In the genomic region with DNA sequence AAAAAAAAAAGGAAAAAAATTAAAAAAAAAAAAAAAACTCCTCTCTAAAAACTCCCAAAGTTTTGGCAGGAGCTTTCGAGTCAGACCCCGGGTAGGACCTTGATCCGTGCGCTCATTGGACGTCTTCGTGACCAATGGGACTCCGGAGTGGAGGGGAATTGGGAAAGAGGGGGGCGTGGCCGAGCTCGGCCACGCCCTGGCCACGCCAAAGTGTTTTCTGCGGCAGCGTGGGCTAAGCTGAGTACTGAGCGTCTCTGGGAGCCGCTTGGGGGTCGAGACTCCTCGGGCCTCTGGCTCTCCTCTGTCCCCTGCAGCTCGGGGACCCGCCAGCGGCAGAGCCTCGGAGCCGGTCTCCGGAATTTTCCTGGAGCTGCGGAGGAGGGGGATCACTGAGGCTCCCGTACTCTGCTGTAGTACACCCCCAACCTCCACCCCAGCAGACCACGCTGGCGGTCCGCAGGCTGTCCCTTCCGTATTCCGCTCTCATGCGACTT, we compare ENCODE assay signal across 8 mouse cellular contexts. TPM values are rescaled to one million over a fixed set of nuclear protein-coding genes. Genes with fewer than 3 reads are reported as not detected.
DNase-seq lines count a peak whose midpoint lies in the region; ATAC-seq and TF ChIP-seq lines count a peak whose summit lies in the region.

Gene Hlx (minus strand): TSS at position 64 of the 494 bp plus-strand sequence.

- in situ Hi-C loops in ES-E14 (cut with MboI; ENCODE audit: low sequenced_read_pairs in 2 of 2, unreplicated experiment in 2 of 2): no loop called here

- H3K9ac ChIP-seq in ES-E14 (ENCODE audit: insufficient read depth, low read depth, low read length, poor library complexity, severe bottlenecking): peak within 1 kb of the TSS; percentile 27; the same call in 1 of the 2 replicates
- H3K9ac ChIP-seq in forebrain, embryonic 13.5 days: peak within 1 kb of the TSS; percentile 59
- H3K9ac ChIP-seq in limb, embryonic 13.5 days: peak within 1 kb of the TSS; percentile 83
- H3K9ac ChIP-seq in midbrain, embryonic 13.5 days (replicated peaks): peak within 1 kb of the TSS; percentile 58

- H3K27ac ChIP-seq in ES-E14 (ENCODE audit: insufficient read depth, low read depth, low read length, poor library complexity, severe bottlenecking): no peak within 1 kb of the TSS
- H3K27ac ChIP-seq in forebrain, embryonic 13.5 days: no peak within 1 kb of the TSS
- H3K27ac ChIP-seq in limb, embryonic 13.5 days: peak within 1 kb of the TSS; percentile 88
- H3K27ac ChIP-seq in midbrain, embryonic 13.5 days: no peak within 1 kb of the TSS
- no peak within 1 kb of the TSS for H3K27ac ChIP-seq in testis, adult 2 months (ENCODE audit: control insufficient read depth, insufficient read depth, low read depth, low read length)

- no peaks in the 10 kb centered on the region for H3K4me1 ChIP-seq in ES-E14 (ENCODE audit: control insufficient read depth in 2 of 2, insufficient read depth in 2 of 2, low read length in 2 of 2, poor library complexity in 1 of 2)
- H3K4me1 ChIP-seq in forebrain, embryonic 13.5 days: peaks cover 26% of the 10 kb centered on the region
- H3K4me1 ChIP-seq in limb, embryonic 13.5 days: peaks cover 49% of the 10 kb centered on the region
- peaks cover 24% of the 10 kb centered on the region for H3K4me1 ChIP-seq in midbrain, embryonic 13.5 days (replicated peaks)
- peaks cover 15% of the 10 kb centered on the region for H3K4me1 ChIP-seq in testis, adult 2 months (ENCODE audit: control insufficient read depth, insufficient read depth, low read length)

- TF ChIP-seq CTCF in testis, adult 2 months (IDR thresholded peaks at IDR 0.05; ENCODE audit: control insufficient read depth, insufficient read depth, insufficient replicate concordance, low read depth, low read length): no peak

- no peaks in the 10 kb centered on the region for H3K36me3 ChIP-seq in ES-E14 (ENCODE audit: control insufficient read depth, insufficient read depth, low read length, poor library complexity, severe bottlenecking)
- no peaks in the 10 kb centered on the region for H3K36me3 ChIP-seq in forebrain, embryonic 13.5 days (ENCODE audit: poor library complexity, severe bottlenecking)
- no peaks in the 10 kb centered on the region for H3K36me3 ChIP-seq in limb, embryonic 13.5 days
- no peaks in the 10 kb centered on the region for H3K36me3 ChIP-seq in midbrain, embryonic 13.5 days
- no peaks in the 10 kb centered on the region for H3K36me3 ChIP-seq in testis, adult 2 months (ENCODE audit: control insufficient read depth, insufficient read depth, low read length)

- peak; percentile 90 for ATAC-seq in forebrain, embryonic 13.5 days
- ATAC-seq in limb, embryonic 13.5 days (ENCODE audit: low FRiP score, low read depth): peak; percentile 93
- ATAC-seq in midbrain, embryonic 13.5 days: peak; percentile 89

- TF ChIP-seq POLR2A in testis, adult 2 months (IDR thresholded peaks at IDR 0.05; ENCODE audit: control insufficient read depth, low read depth, low read length): no peak

- peak within 1 kb of the TSS; percentile 64 to 65 for H3K4me3 ChIP-seq in ES-E14 (ENCODE audit: insufficient read depth in 1 of 2, low read depth in 1 of 2, low read length in 2 of 2, poor library complexity in 1 of 2, severe bottlenecking in 1 of 2)
- H3K4me3 ChIP-seq in forebrain, embryonic 13.5 days: peak within 1 kb of the TSS; percentile 52
- H3K4me3 ChIP-seq in limb, embryonic 13.5 days: peak within 1 kb of the TSS; percentile 59
- peak within 1 kb of the TSS; percentile 44 for H3K4me3 ChIP-seq in midbrain, embryonic 13.5 days (replicated peaks)
- peak within 1 kb of the TSS; percentile 71 for H3K4me3 ChIP-seq in testis, adult 2 months (ENCODE audit: control insufficient read depth, low read depth, low read length)

- H3K4me2 ChIP-seq in forebrain, embryonic 13.5 days: peak within 1 kb of the TSS; percentile 84
- peak within 1 kb of the TSS; percentile 85 for H3K4me2 ChIP-seq in limb, embryonic 13.5 days (replicated peaks)
- H3K4me2 ChIP-seq in midbrain, embryonic 13.5 days (replicated peaks): peak within 1 kb of the TSS; percentile 75

- H3K9me3 ChIP-seq in ES-E14 (ENCODE audit: control insufficient read depth, insufficient read depth, low read depth, low read length): no peaks in the 10 kb centered on the region
- no peaks in the 10 kb centered on the region for H3K9me3 ChIP-seq in forebrain, embryonic 13.5 days (replicated peaks)
- no peaks in the 10 kb centered on the region for H3K9me3 ChIP-seq in limb, embryonic 13.5 days
- H3K9me3 ChIP-seq in midbrain, embryonic 13.5 days: no peaks in the 10 kb centered on the region; the same call in 1 of the 2 replicates

- peaks cover 96% of the 10 kb centered on the region for H3K27me3 ChIP-seq in forebrain, embryonic 13.5 days
- H3K27me3 ChIP-seq in limb, embryonic 13.5 days: peaks cover 87% of the 10 kb centered on the region
- peaks cover 97% of the 10 kb centered on the region for H3K27me3 ChIP-seq in midbrain, embryonic 13.5 days
- H3K27me3 ChIP-seq in testis, adult 2 months (ENCODE audit: control insufficient read depth, insufficient read depth, low read length): peaks cover 8% of the 10 kb centered on the region

- peak; percentile 76 for DNase-seq in ES-E14 (ENCODE audit: low read depth, low spot score)
- peak; percentile 78 to 84 for DNase-seq in adrenal gland, postnatal 36 days
- DNase-seq in heart, postnatal 4 days: peak; percentile 76
- no peak for DNase-seq in right cerebral cortex, adult 18-20 months

- WGBS in forebrain, embryonic 13.5 days: 0% methylated on average over 32 of the region's 32 CpGs
- WGBS in limb, embryonic 13.5 days: 1% methylated on average over 32 of the region's 32 CpGs
- WGBS in midbrain, embryonic 13.5 days: under 1% methylated on average over 32 of the region's 32 CpGs

TF ChIP-seq in ES-E14, 5 proteins besides CTCF, POLR2A, EP300 and RAD21:
- TF ChIP-seq MAFK (IDR thresholded peaks at IDR 0.05; ENCODE audit: insufficient read depth, low read depth, low read length) (no peak), CHD2 (IDR thresholded peaks at IDR 0.05; ENCODE audit: low read depth, low read length) (no peak), ZC3H11A (IDR thresholded peaks at IDR 0.05; ENCODE audit: borderline replicate concordance, low read depth, low read length) (no peak), HCFC1 (IDR thresholded peaks at IDR 0.05; ENCODE audit: borderline replicate concordance, insufficient read depth, low read length) (no peak), ZNF384 (IDR thresholded peaks at IDR 0.05; ENCODE audit: low read depth, low read length) (no peak)

RNA-seq across cellular contexts. Expression of gene Hlx, which starts in this region (rescaled TPM):
- 0.16 and 1.4 TPM in 2 replicates for total RNA-seq in ES-E14 (2012; rRNA removed)
- total RNA-seq in adrenal gland, postnatal 36 days (2021): 10 to 100 TPM in 1 of 2 experiments, 1 to 10 TPM in 1; 7.2 to 14.6 TPM
- polyA plus RNA-seq in forebrain, embryonic 13.5 days (2015; fragmentation: Nextera tagmentation; extraction: Ambion mirVana): 1.5 and 1.7 TPM in 2 replicates
- total RNA-seq in heart, postnatal 4 days (2021): 10 to 100 TPM; 13.7 to 20.6 TPM
- 26.2 and 30.3 TPM in 2 replicates for polyA plus RNA-seq in limb, embryonic 13.5 days (2015; fragmentation: Nextera tagmentation; extraction: Ambion mirVana)
- polyA plus RNA-seq in midbrain, embryonic 13.5 days (2015; fragmentation: Nextera tagmentation; extraction: Ambion mirVana): 1.1 and 1.4 TPM in 2 replicates
- polyA plus RNA-seq in testis, adult 2 months (2012; rRNA removed): 0.28 and 0.51 TPM in 2 replicates

Comparison
In these comparisons a context has a peak if more than half of its experiments do, and no peak if none do; other contexts are left out.
1. RNA of gene Hlx (polyA plus RNA-seq): 26.2 to 30.3 TPM in limb, embryonic 13.5 days; 1.5 to 1.7 TPM in forebrain, embryonic 13.5 days, 1.1 to 1.4 TPM in midbrain, embryonic 13.5 days and 0.28 to 0.51 TPM in testis, adult 2 months; every median in the first group is over 10 times any median in the second.
2. H3K9ac ChIP-seq: peak in every context shown above with its lines; median percentile 83 in limb, embryonic 13.5 days; 59 in forebrain, embryonic 13.5 days; 58 in midbrain, embryonic 13.5 days; 27 in ES-E14.
3. Peak in every context shown above with its lines, with median percentiles within 50 percentile points of each other: H3K4me3 ChIP-seq, ATAC-seq and H3K4me2 ChIP-seq.